Mouse (Mus musculus) stomach, postnatal 0 days (tissue): ENCODE measurements around the gene Carns1.

ENCODE experiments used
- CTCF ChIP-seq: IDR thresholded peaks from 2 replicates; pipeline ENCODE4 v1.5.1; 2016; ENCODE audit warnings: antibody characterized with exemption, low read depth, mild to moderate bottlenecking, moderate library complexity
- EP300 ChIP-seq: optimal IDR thresholded peaks from 2 replicates; pipeline ENCODE3; 2016; ENCODE audit warnings: antibody characterized with exemption

DNA sequence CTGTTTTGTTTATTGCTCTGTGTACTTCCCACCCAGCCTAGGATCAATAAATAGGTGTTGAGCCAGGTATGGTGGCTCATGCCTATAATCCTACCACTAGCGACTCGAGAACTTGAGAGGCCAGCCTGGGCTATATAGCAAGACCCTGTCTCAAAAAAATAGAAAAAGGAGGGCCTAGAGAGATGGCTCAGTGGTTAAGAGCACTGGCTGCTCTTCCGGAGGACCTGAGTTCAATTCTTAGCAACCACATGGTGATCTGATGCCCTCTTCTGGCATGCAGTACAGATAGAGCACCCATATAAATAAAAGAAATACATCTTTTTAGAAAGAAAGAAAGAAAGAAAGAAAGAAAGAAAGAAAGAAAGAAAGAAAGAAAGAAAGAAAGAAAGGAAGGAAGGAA is 27.9 kb upstream of the Carns1 start:
- peak; percentile 17; the same call in 1 of the 2 replicates for TF ChIP-seq CTCF
- no peak for TF ChIP-seq EP300
